Mouse (Mus musculus) thymus, postnatal 10 days (tissue): ENCODE data around the gene Tmem63a.
"Not testable (repeated sequence)": the region's sequence is repeated elsewhere in the genome, so short reads cannot be mapped to it uniquely, and the experiment has no call there.

Experiments
- DNase-seq, 2 experiments: peaks; one replicate each; pipeline ENCODE4 v3.0.0; 2021; ENCODE audit warnings: low spot score in 2 of 2

Tmem63a gene

GRCm38 (mm10) chr1:180926286-180926685 is 15.9 kb upstream of the Tmem63a start:
- no peak for DNase-seq

DNA sequence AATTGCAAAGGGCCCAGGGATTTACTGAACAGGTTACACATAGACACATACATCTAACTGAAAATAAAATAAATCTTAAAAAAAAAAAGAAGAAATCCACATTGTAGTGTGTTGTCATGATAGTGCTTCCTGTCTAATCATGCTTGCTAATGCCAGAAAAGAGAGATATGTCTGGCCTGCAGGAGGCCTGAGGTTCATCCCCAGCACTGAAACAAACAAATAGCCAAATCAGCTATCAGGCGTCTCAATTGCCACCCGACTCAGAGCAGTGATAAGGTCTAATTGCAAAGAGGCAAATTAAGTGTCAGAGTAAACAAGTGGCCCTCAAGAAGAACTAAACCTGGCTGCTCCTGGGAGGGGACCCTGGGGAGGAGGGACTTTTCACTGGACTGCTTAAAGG is 12.5 kb upstream of the Tmem63a start:
- DNase-seq: no peak

DNA sequence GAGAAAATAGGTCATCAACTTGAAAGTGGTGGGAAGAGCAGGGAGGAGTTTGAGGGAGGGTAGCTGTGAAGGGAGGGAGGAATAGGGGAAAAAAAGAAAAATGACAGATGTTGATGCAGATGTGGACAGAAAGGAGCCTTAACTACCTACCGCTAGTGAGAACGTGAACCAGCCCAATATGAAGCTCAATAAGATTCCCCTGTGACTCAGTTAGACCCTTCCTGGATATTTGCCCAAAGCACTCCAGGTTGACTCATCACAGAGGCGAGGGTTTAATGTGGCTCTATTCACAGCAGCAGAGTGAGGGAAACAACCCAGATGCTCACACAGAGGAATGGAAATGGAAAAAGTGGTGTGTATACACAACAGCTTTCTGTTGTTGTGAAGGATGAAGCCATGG is 11.0 kb upstream of the Tmem63a start:
- no peak for DNase-seq

GRCm38 (mm10) chr1:180933659-180934058 is 8.5 kb upstream of the Tmem63a start:
- no peak for DNase-seq

DNA sequence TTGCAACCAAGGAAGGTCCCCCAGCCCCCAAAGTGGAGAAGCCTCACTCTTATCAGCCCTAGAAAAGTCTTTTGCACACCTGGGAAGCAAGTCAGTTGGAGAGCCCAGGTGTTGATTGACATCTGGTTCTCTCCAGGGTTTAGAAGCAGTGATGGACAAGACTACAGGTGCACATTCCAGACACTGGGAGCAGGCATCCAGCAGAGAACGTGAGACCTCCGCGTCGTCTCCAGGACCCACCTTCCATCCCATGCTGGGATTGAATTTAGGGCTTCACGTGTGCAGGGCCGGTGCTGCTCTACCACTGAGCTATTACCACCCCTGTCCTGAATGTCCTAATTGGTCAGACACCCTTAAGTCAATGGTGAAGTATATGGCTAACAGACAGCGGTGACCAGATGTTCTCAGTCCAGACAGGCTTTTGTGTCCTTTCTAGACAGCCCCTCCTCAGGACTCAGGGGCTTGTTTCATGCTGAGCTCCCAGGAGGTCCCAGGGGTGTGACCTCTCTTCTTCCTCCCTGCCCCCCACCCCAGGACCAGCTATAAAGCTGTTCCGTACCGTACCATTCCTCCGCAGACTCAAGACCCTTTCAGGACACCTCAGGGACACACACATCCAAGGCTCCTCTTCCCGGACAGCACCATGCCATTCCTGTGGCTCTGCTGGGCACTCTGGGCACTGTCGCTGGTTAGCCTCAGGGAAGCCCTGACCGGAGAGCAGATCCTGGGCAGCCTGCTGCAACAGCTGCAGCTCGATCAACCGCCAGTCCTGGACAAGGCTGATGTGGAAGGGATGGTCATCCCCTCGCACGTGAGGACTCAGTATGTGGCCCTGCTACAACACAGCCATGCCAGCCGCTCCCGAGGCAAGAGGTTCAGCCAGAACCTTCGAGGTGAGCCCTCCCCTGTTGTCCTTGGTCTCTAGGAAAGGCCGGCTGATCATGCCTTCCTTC is 7.4 kb upstream of the Tmem63a start, which contains the start of gene Lefty1:
TSS of gene Lefty1 (plus strand) at position 556 of the 953 bp plus-strand sequence.
- DNase-seq: no peak

DNA sequence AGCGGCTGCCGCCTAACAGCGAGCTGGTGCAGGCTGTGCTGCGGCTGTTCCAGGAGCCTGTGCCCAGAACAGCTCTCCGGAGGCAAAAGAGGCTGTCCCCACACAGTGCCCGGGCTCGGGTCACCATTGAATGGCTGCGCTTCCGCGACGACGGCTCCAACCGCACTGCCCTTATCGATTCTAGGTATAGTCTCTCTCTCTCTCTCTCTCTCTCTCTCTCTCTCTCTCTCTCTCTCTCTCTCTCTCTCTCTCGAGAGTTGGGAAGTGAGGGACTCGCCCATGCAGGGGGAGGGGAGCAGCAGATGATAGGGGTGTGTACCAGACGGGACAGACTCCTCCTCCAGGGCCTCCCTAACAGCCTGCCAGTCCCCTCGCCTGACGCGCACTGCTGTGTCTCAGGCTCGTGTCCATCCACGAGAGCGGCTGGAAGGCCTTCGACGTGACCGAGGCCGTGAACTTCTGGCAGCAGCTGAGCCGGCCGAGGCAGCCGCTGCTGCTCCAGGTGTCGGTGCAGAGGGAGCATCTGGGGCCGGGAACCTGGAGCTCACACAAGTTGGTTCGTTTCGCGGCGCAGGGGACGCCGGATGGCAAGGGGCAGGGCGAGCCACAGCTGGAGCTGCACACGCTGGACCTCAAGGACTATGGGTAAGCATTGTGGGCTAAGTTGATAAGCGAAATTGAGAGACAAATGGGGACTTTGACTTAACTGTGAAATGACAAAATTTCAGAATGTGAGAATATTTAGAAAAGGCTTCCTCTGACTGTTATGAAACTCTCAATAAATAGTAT is 5.3 kb upstream of the Tmem63a start:
- not testable (repeated sequence) for DNase-seq

DNA sequence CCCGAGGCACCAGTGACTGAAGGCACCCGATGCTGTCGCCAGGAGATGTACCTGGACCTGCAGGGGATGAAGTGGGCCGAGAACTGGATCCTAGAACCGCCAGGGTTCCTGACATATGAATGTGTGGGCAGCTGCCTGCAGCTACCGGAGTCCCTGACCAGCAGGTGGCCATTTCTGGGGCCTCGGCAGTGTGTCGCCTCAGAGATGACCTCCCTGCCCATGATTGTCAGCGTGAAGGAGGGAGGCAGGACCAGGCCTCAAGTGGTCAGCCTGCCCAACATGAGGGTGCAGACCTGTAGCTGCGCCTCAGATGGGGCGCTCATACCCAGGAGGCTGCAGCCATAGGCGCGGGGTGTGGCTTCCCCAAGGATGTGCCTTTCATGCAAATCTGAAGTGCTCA is 4.5 kb upstream of the Tmem63a start:
- DNase-seq: not testable (repeated sequence)

DNA sequence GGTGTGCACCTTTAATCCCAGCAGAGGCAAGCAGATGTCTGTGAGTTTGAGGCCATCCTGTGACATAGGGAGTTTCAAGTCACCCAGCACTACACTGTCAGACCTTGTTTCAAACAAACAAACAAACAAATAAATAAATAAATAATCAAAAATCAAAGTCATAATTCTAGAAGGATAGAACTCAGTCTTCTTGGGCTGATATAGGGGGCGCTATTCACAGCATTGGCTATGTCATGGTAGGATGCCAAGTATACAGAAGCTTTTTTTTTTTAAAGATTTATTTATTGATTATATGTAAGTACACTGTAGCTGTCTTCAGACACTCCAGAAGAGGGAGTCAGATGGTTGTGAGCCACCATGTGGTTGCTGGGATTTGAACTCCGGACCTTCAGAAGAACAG is 3.4 kb upstream of the Tmem63a start:
- DNase-seq: not testable (repeated sequence)

- no peak for DNase-seq
Observed at GRCm38 (mm10) chr1:180940776-180941460, 1.2 kb upstream of the Tmem63a start.

GRCm38 (mm10) chr1:180941726-180942125 is 418 bp upstream of the Tmem63a start:
- DNase-seq: no peak

- DNase-seq: no peak
Observed at GRCm38 (mm10) chr1:180943032-180943644, 994 bp downstream of the Tmem63a start.

DNA sequence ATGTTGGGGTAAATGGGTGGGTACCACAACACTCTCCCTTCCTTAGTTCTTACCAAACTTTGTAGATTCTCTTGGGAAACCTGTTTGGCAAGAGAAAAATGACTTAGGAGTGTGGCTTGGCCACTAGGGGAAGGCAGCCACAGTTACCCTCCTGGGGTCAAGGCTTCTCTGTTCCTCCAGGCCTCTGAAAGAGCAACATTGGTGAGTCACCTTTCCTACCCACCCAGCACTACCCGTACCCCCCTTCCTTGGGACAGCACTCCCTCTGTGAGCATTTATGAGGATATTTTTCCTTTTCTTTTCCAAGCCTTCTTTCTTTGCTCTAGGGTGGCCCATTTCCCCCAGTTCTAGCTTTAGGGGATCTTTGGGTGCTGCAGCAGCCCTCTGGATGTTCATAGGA is 1.8 kb downstream of the Tmem63a start:
- DNase-seq: no peak

DNA sequence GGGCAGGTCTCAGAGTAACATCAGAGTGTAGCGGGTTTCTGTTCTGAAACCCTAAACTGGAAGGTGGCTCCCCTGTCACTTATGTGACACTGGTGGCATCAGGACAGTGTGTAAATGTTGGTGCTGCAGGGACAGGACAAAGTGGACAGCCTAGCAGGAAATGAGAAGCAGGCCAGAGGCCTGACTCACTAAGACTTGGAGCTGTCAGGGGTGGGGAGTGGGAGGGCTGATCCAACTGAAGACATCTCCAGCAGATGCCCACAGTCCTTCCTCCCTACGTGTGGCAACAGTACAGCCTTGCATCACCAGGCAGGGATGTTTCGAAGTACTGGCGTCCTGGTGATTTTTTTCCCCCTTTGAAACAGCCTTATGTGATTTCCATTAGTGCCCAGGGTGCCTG is 2.4 kb downstream of the Tmem63a start:
- no peak for DNase-seq

DNA sequence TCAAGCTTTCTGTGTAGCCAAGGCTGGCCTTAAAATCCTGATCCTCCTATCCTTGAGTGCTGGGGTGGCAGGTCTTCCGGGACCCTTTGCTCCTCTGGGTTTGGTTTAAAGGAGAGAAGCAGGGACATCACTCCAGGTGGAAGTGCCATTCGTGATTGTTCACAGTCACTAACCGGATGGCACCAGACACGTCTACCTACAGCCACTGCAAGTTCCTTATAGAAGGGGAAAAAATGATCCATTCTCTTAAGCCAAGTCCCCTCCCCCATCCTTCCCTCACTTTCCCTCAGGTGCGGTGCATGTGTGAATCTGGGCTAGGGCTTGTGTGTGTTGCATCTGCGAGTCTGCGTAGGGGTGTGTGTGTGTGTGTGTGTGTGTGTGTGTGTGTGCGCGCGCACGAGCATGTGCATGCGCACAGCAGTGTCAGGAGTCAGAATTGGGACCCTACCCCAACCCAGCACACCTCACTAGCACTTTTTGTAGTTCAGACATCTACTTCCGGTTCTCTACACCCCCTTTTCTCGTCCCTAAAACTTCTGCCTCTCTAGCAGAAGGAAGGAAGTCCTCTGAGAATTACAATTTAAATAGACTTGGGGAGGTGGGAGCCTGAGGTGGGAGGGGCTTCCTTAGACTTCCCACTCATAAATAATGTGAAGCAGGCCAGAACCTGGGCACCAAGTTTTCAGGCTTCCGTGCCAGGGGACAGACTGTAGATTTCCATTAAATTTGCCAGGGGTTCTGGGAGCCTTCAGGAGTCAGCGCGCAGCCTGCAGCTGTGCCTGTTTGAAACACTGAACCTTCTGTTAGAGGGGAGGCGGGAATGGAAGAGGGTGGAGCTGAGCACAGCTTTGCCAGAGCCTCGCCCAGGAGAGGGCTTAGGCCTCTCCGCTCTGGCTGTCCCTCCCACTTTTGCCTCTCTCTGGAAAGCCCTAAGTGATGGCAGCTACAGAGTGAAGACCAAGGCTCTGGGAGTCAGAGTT is 3.1 kb downstream of the Tmem63a start:
- DNase-seq: peak in 1 of 2 experiments; percentile 22

DNA sequence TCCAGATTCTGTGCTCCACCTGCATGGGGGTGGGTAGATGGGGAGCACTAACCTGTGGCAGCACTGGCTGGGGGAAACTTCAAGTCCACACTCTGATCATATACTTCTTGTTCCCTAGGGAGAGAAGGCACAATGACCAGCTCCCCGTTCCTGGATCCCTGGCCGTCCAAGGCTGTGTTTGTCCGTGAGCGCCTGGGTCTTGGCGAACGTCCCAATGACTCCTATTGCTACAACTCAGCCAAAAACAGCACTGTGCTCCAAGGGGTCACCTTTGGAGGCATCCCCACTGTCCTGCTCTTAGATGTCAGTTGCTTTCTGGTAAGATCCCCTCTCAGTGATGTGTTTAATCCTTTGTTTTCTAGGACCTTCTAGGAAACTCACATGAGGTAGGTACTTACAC is 4.3 kb downstream of the Tmem63a start:
- DNase-seq: no peak

- DNase-seq: no peak
Observed at GRCm38 (mm10) chr1:180952085-180952746, 10.1 kb downstream of the Tmem63a start.

DNA sequence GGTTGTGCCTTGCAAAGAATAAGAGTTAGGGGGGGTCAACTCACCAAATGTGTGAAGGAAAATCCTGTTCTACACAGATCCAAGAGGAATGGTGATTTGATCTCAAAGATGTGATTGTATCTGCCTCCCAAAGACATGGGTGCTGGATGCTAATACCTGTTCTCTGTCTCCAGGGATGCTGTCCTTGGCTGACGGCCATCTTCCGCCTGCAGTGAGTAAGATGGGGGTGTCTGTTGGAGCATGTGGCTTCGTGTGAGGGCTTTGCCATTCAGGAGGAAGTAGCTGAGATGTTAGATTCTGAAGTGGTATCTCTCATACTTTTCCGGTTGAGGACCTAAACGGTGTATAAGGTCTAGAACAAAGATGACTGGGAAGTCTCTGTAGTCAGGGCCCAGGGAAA is 10.7 kb downstream of the Tmem63a start:
- DNase-seq: no peak

GRCm38 (mm10) chr1:180956401-180956800 is 14.3 kb downstream of the Tmem63a start:
- DNase-seq: no peak

- no peak for DNase-seq
Observed at GRCm38 (mm10) chr1:180956973-180957381, 14.8 kb downstream of the Tmem63a start.

DNA sequence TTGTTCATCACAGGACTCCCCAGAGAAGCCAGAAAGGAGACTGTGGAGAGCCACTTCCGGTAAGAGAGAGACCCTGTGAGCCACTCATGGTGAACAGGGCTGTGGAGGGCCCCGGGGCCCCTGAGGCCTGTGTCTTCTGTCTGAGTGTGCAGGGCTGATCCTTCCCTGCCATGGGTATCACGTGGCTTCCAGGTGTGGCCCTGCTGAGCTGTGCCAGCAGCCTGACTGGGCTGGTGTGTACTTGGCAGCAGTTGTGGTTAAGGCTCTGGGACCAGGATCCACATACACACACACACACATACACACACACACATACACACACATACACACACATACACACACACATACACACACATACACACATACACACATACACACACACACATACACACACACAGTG is 15.8 kb downstream of the Tmem63a start:
- DNase-seq: no peak
